8 mouse cellular contexts compared by ENCODE assay signal in the genomic region with DNA sequence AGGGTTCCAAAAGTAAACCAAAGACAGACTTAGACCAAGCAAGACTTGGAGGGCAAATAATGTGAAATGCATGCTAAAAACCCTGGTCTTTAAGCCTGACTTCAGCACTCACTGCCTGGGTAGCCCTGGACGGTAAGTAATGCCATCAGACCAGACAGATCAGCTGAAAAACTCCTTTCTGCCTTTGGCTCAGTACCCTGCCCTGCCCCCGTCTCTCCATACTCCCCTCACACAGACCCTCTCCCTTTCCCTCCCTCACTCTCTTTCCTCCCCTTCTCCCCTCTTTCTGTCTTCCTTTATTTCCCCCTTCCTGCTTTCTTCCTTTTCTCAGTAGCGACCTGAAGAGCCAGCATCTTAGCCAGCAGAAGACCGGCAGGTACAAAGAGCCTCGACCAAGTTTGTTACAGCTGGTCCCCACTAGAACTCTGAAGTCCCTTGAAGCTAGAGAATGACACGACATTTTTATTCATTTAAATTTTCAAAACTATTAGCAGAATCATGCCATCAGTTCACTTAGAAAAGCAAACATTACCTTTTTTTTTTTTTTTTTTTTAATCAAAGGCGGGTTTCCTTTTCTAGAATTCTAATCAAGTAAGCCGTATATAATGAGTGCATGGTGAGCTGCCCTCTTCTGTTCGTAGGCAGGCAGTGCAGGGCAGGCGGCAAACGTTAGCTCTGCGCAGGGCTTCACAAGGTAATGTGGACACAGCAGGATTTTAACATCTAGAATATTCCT. TPM values are rescaled to one million over a fixed set of nuclear protein-coding genes. Genes with fewer than 3 reads are reported as not detected.
A peak's percentile ranks its signal among the peaks of the same experiment; 100 is the strongest.
DNase-seq lines count a peak whose midpoint lies in the region; ATAC-seq and TF ChIP-seq lines count a peak whose summit lies in the region.

No protein-coding gene starts in this region.

- no peaks in the 10 kb centered on the region for H3K27me3 ChIP-seq in Patski
- 0 out of 2 replicates have a peak, but pooled peaks cover 4% of the 10 kb centered on the region for H3K27me3 ChIP-seq in embryonic facial prominence, embryonic 10.5 days (replicated peaks; ENCODE audit: low read depth, poor library complexity, severe bottlenecking)
- H3K27me3 ChIP-seq in hindbrain, embryonic 15.5 days: no peaks in the 10 kb centered on the region
- H3K27me3 ChIP-seq in midbrain, embryonic 11.5 days (ENCODE audit: control insufficient read depth, insufficient read depth, low read length): no peaks in the 10 kb centered on the region

- no peak overlapping the region for H3K27ac ChIP-seq in gastrocnemius, adult 2 months
- no peak overlapping the region for H3K27ac ChIP-seq in embryonic facial prominence, embryonic 10.5 days (replicated peaks)
- H3K27ac ChIP-seq in hindbrain, embryonic 15.5 days (replicated peaks): no peak overlapping the region
- H3K27ac ChIP-seq in midbrain, embryonic 11.5 days (ENCODE audit: low read depth, low read length): no peak overlapping the region

- peak overlapping the region; percentile 23; the same call in 1 of the 2 replicates for H3K4me2 ChIP-seq in hindbrain, embryonic 15.5 days
- no peak overlapping the region for H3K4me2 ChIP-seq in midbrain, embryonic 11.5 days

- TF ChIP-seq CTCF in gastrocnemius, adult 2 months (IDR thresholded peaks at IDR 0.05): peak; percentile 68
- TF ChIP-seq CTCF in Patski (IDR thresholded peaks at IDR 0.05): peak; percentile 58

- DNase-seq in gastrocnemius, adult 2 months: no peak
- no peak for DNase-seq in gastrocnemius, postnatal 4 days (ENCODE audit: low spot score in 2 of 2)
- no peak for DNase-seq in Patski (ENCODE audit: low read depth, low spot score)
- DNase-seq in embryonic facial prominence, embryonic 10.5 days (ENCODE audit: low spot score): peak; percentile 48
- DNase-seq in layer of hippocampus, postnatal 14 days (ENCODE audit: low spot score in 2 of 2): peak; percentile 48 to 50
- no peak for DNase-seq in midbrain, embryonic 11.5 days (ENCODE audit: low spot score, missing footprints)
- peak; percentile 57 for DNase-seq in testis, postnatal 10 days (ENCODE audit: low spot score)

- H3K36me3 ChIP-seq in embryonic facial prominence, embryonic 10.5 days (replicated peaks): no peaks in the 10 kb centered on the region
- H3K36me3 ChIP-seq in hindbrain, embryonic 15.5 days: no peaks in the 10 kb centered on the region
- no peaks in the 10 kb centered on the region for H3K36me3 ChIP-seq in midbrain, embryonic 11.5 days (ENCODE audit: control insufficient read depth, insufficient read depth, low read length)

- 25% methylated on average over 12 of the region's 12 CpGs for WGBS in embryonic facial prominence, embryonic 10.5 days
- 24% methylated on average over 12 of the region's 12 CpGs for WGBS in hindbrain, embryonic 15.5 days
- 27% methylated on average over 12 of the region's 12 CpGs for WGBS in midbrain, embryonic 11.5 days

- intact Hi-C loops in gastrocnemius, adult 2 months (cut with DNase I): loop anchor here (10.0 kb wide), 2 partner anchors 523 to 1163 kb away; no protein-coding TSS in a partner anchor

- H3K9ac ChIP-seq in hindbrain, embryonic 15.5 days: no peak overlapping the region
- H3K9ac ChIP-seq in midbrain, embryonic 11.5 days (ENCODE audit: low read length): no peak overlapping the region

- H3K4me1 ChIP-seq in embryonic facial prominence, embryonic 10.5 days: no peaks in the 10 kb centered on the region
- no peaks in the 10 kb centered on the region for H3K4me1 ChIP-seq in hindbrain, embryonic 15.5 days (replicated peaks)
- H3K4me1 ChIP-seq in midbrain, embryonic 11.5 days (ENCODE audit: control insufficient read depth, insufficient read depth, low read length): no peaks in the 10 kb centered on the region

- peak overlapping the region; percentile 13; the same call in 1 of the 2 replicates for H3K4me3 ChIP-seq in gastrocnemius, adult 2 months
- H3K4me3 ChIP-seq in embryonic facial prominence, embryonic 10.5 days: no peak overlapping the region
- H3K4me3 ChIP-seq in hindbrain, embryonic 15.5 days: no peak overlapping the region
- no peak overlapping the region for H3K4me3 ChIP-seq in midbrain, embryonic 11.5 days (ENCODE audit: low read depth, low read length)

- peak; percentile 73 for ATAC-seq in Patski
- ATAC-seq in hindbrain, embryonic 15.5 days (ENCODE audit: low FRiP score, low read depth): peak; percentile 80
- peak; percentile 70; the same call in 1 of the 2 replicates for ATAC-seq in midbrain, embryonic 11.5 days (ENCODE audit: low FRiP score)

- POLR2A ChIA-PET in Patski (lab: Charles Lee): interaction anchor here (0.6 kb wide), 1 partner anchor 15 kb away, joined by 4 read pairs; no protein-coding TSS in a partner anchor

- in situ Hi-C loops in Patski (cut with MboI; ENCODE audit: low pct_unique_long_range_greater_than_20kb): loop anchor here (5.0 kb wide), 1 partner anchor 525 kb away; no protein-coding TSS in a partner anchor

- H3K9me3 ChIP-seq in embryonic facial prominence, embryonic 10.5 days: no peaks in the 10 kb centered on the region
- no peaks in the 10 kb centered on the region for H3K9me3 ChIP-seq in hindbrain, embryonic 15.5 days
- H3K9me3 ChIP-seq in midbrain, embryonic 11.5 days (ENCODE audit: control insufficient read depth, low read length): no peaks in the 10 kb centered on the region

- CTCF ChIA-PET in Patski (lab: Charles Lee): interaction anchor here (0.6 to 1.6 kb wide), 7 partner anchors 10 to 522 kb away, joined by 3 to 4 read pairs (median 3); no protein-coding TSS in a partner anchor

RNA-seq across cellular contexts. Expression of a gene that starts 48.5 kb away (rescaled TPM):
- total RNA-seq in gastrocnemius, adult 2 months (2021): 1 to 10 TPM; 6.3 to 9.3 TPM
- total RNA-seq in gastrocnemius, postnatal 4 days (2021): 10 to 100 TPM; 12.7 to 15.5 TPM
- 23.8 TPM for polyA plus RNA-seq in Patski (2021)
- 5.2 and 6.1 TPM in 2 replicates for polyA plus RNA-seq in embryonic facial prominence, embryonic 10.5 days (2016; fragmentation: Nextera tagmentation; extraction: Ambion mirVana)
- 7.9 and 8.2 TPM in 2 replicates for polyA plus RNA-seq in hindbrain, embryonic 15.5 days (2015; fragmentation: Nextera tagmentation; extraction: Ambion mirVana)
- 10 to 100 TPM; 83.6 TPM for total RNA-seq in layer of hippocampus, postnatal 14 days (2021)
- polyA plus RNA-seq in midbrain, embryonic 11.5 days (2014; fragmentation: Nextera tagmentation; extraction: Ambion mirVana): 10.7 and 12.1 TPM in 2 replicates

Comparison
In these comparisons a context has a peak if more than half of its experiments do, and no peak if none do; other contexts are left out.
1. DNase-seq: peak in embryonic facial prominence, embryonic 10.5 days (single experiment), layer of hippocampus, postnatal 14 days (2 of 2) and testis, postnatal 10 days (single experiment); none in gastrocnemius, adult 2 months (single experiment), gastrocnemius, postnatal 4 days (0 of 2), Patski (single experiment) and midbrain, embryonic 11.5 days (single experiment).
2. Peak in every context shown above with its lines, with median percentiles within 50 percentile points of each other: ATAC-seq.